Mouse (Mus musculus): ENCODE measurements around the gene Mrps5.

DNA sequence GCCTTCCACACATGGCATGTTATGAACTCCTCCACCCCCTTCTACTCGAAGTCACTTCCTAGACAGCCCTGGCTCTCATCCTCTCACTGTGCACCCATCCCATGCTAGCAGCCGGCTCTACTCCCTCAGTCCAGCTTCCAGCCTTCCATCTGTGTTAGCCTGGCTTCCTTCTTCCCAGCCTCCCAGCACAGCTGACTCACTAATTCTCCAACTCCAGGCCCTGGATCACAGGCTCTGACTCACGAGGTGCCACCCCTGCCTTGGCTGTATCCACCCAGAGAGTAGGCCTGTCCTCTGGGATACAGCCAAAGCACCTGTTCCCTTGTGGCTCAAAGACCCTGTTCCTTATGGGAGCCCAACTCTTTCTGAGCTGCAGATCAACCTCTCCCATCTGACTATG is 49.5 kb upstream of the Mrps5 start:
- TF ChIP-seq POLR2A (IDR thresholded peaks at IDR 0.05; ENCODE audit: control insufficient read depth in 1 of 2, insufficient read depth in 1 of 2, low read depth in 1 of 2, low read length in 2 of 2, poor library complexity in 1 of 2), result no peak
- TF ChIP-seq SMC3 (IDR thresholded peaks at IDR 0.05; ENCODE audit: low read depth, low read length), result no peak
- TF ChIP-seq MXI1 (IDR thresholded peaks at IDR 0.05; ENCODE audit: low read depth, low read length), result no peak
- TF ChIP-seq GABPA (IDR thresholded peaks at IDR 0.05; ENCODE audit: low read depth, low read length), result no peak
- TF ChIP-seq USF1 (IDR thresholded peaks at IDR 0.05; ENCODE audit: low read depth, low read length), result no peak
- no peak for TF ChIP-seq NRF1 (IDR thresholded peaks at IDR 0.05; ENCODE audit: insufficient read depth, low read depth, low read length, poor library complexity, severe bottlenecking)
- TF ChIP-seq MAX (IDR thresholded peaks at IDR 0.05; ENCODE audit: low read length), result no peak
- TF ChIP-seq HCFC1 (IDR thresholded peaks at IDR 0.05; ENCODE audit: low read depth, low read length), result no peak
- no peak for TF ChIP-seq NELFE (IDR thresholded peaks at IDR 0.05; ENCODE audit: low read depth, low read length)

Data from MEL (cell line).